Mouse (Mus musculus) E14TG2a.4 (cell line): ENCODE measurements at regions not wholly inside any gene's neighbourhood (a gene's known extent, or its start where the extent isn't known, plus 50 kb on each side); places are given as distances from the start of the nearest gene placed in this dataset.

ENCODE experiments used
- CTCF ChIP-seq: conservative IDR thresholded peaks from 2 replicates; pipeline ENCODE4 v1.5.1; 2014; ENCODE audit warnings: low read length
- NANOG ChIP-seq: IDR thresholded peaks from 2 replicates; pipeline ENCODE4 v1.6.1; 2014; ENCODE audit warnings: borderline replicate concordance, low read length, mixed read lengths
- POU5F1 ChIP-seq: IDR thresholded peaks from 2 replicates; pipeline ENCODE4 v1.6.1; 2014; ENCODE audit warnings: low read length, borderline replicate concordance

DNA sequence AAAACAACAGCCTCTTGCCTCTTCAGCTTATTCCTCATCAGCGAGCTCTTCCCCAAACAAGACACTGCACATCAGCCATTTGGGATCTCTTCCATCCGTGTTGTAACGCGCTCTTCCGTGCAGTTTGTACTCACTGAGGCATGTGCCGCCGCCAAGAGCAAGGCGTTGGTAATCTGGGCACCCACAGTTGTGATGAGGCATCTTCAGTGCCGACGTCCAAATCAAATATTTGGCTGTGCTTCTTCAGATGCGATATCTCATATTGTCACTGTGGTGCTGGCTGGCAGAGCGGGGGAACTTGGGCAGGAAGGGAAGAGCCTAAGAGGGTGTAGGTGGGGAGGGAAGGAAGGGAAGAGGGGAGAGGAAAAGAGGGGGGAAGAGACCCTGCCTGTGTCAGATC is 439.2 kb downstream of the Tmem182 start:
- TF ChIP-seq CTCF (no peak), NANOG (no peak), POU5F1 (no peak)
